Mouse (Mus musculus): ENCODE data around the gene Arfgap1.

Gene Arfgap1

DNA sequence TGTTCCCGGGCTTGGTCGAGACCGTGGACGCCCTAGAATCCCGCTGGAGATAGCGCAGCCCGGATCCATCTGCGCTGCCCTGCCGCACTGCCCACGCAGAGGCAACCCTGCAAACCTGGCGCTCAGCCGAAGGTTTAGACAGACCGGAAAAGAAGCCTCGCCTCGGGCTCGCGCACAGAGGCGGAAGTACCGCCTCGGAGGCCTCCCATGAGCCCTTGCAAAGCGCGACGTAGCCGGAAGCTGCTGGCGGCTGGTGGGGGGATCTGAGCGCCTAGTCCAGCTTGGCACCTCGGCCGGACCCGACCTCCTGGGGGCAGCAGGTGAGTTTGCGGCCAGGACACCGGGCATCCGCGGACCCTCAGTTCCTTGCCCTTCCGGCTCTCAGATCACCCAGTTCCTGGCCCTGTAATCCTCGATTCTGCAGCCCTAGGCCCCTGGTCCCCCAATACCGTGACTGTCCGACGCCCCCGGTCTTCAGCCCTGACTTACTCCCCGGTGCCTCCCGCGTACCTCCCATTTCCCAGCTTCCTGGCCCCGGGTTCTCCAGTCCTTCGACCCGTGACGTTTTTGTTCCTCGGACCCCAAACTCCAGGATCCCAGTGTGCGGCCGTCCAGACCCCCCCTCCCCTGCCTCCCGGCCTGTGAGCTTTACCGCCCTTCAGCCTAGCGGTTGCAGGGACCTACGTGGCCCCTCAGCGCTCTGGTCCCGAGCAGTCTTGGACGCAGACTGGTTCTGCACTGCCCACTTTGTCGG is at the start of gene Arfgap1:
Gene Arfgap1, plus strand, starts transcription at position 216 of the 754 bp plus-strand sequence.
- peak; percentile 95 for DNase-seq

GRCm38 (mm10) chr2:180919913-180920809 is 46.9 kb upstream of the Arfgap1 start:
- peak; percentile 58 for DNase-seq

- DNase-seq = peak; percentile 99
Observed at GRCm38 (mm10) chr2:180920810-180921400, 46.1 kb upstream of the Arfgap1 start, which contains the start of gene Ythdf1. Gene Ythdf1, minus strand, starts transcription at chr2:180920949.

DNA sequence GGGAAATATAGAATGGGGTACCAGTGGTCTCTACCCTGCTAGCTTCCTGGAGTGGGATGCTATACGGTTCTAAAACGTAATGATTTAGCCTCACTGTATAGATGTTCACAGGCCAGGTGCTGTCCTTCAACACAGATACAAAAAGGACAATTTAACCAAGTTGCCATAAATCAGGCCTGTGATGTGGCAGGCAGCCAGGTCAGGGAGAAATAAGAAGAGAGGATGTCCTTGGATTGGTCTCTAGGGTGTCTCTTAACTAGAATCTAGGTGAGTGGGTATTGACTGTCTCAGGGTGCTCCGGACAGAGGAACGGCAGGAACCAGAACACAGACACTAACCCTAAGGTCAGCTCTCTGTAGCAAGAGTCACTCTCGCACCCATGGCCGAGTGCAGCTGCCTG is 44.3 kb upstream of the Arfgap1 start:
- DNase-seq = no peak

DNA sequence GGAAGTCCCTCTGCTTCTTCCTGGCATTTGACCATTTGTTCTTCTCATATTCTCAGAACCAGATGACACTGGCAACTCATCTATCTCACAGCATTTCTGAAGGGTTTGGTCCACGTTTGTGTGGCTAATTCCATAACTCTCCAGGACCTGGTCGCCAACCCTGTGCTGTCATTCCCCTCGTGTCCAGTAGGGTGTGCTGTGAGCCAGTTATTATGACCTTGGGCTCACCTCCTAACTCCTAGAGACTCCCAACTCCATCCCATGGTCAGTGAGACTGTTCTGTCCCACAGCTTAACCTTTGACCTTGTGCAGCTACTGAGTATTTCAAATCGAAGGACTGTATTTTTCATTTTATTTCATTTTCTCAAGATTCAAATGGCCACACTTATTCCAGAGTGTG is 41.8 kb upstream of the Arfgap1 start:
- DNase-seq = peak; percentile 83

DNA sequence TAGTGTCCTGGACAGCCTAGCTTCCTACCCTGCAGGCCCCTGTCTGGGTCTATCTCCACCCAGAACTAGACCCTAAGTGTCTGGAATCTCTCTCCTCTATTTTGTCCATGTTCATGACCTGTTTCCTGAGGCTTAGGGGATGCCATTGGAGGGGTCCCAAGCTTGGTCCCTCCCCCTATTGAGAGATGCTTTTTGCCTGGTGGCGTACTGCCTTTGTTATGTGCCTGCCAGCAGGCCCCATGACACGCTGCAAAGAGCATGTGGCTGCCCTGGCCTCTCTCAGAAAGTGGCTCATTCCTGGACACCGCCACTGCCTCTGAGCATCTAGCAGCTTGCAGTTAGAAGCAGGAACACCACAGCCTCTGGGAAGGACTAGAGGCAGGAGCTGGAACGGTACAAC is 38.3 kb upstream of the Arfgap1 start, which contains the start of gene Birc7:
Gene Birc7, plus strand, starts transcription at position 301 of the 400 bp plus-strand sequence.
- DNase-seq = no peak

- DNase-seq = no peak
Observed at GRCm38 (mm10) chr2:180932418-180932817, 34.6 kb upstream of the Arfgap1 start.

DNA sequence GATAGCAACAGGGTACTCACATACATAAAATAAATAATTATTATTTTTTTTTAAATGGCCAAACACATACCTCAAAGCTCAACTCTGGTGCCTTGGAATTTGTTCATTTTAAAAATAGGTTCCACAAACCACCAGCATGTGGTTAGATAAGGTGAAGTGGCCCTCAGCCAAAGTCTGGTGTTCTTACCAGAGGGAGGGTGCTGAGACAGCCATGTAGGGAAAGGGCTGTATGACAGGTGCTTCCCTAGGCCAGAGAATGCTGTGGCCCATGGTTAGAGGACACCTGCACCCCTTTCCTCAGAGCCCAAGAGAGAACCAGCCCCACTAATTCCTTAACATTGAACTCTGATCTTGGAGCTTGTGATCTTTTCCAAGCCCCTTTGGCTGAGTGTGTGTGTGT is 26.8 kb upstream of the Arfgap1 start:
- DNase-seq = no peak

DNA sequence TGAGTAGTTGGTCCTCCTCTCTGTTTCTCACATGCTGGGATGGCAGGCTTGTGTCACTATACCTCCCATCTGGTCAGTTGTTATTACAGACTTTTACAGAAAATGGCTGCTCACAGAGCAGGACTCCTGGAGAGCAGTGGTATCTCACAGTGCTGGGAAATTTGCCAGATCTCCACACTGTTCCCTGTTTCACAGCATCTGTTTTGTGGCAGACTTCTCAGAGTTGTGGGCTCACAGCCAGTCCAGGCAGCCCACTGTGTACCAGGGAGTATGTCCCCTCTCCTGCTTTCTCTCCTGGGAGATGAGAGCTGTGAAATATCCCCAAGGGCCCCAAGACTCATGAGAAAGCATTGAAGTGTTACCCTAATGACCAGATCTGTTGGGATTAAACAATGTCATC is 25.2 kb upstream of the Arfgap1 start:
- no peak for DNase-seq

DNA sequence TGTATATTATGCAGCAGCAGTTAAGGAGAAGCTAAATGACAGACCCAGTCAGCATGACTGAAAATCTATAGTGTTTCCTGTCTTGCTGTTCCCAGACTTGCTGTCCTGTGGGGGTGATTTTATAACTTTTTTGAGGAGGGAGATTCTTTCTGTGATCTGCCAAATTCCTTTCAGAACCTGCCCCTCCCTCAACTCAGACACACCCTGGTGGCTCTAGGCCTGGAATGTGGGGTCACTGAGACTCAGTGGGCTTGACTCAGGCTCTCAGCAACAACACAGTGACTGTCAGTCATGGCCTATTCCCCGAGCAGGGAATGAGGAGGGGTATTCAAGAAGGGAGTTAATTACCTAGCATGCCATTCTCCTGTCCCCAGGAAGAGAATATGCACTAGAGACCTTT is 17.1 kb upstream of the Arfgap1 start:
- no peak for DNase-seq

DNA sequence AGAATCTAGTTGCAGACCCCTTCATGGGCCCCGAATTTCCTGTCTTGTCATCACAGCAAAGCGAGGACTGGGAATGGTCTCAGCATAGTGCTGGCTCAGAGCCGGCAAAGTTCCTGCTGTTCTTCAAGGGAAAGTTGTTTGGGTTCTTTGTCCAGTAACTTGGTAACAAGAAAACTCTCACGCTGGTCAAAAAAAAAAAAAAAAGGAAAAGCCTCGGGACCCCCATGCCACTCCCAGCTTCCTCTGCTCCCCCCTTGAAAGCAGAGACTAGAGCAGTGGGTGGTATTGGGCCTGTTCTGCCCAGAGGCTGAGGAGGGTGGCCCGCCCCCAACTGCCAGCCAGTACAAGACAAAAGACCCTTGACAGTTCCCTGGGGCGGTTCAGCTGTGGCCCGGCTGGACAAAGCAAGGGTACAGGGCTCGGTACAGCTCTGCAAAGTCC is 14.3 kb upstream of the Arfgap1 start:
- peak; percentile 40 for DNase-seq

DNA sequence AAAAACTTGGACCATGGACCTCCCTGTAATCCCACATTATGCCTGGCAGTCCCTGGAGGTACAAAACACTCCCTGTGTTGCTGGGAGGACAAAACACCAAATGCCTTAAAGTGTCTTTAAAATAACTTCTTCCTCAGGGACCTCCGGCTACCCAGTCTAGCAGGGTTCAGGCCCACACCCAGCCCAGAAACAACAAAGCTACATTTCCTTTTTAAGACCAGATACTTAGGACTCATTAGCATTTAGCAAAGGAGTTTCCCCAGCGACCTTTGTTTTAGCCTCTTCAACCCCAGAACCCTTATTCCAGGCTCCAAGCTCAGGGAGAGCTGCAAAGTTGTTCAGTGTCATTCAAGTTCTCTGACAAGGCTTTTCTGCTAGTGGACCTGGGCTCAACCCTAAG is 13.4 kb upstream of the Arfgap1 start:
- no peak for DNase-seq

DNA sequence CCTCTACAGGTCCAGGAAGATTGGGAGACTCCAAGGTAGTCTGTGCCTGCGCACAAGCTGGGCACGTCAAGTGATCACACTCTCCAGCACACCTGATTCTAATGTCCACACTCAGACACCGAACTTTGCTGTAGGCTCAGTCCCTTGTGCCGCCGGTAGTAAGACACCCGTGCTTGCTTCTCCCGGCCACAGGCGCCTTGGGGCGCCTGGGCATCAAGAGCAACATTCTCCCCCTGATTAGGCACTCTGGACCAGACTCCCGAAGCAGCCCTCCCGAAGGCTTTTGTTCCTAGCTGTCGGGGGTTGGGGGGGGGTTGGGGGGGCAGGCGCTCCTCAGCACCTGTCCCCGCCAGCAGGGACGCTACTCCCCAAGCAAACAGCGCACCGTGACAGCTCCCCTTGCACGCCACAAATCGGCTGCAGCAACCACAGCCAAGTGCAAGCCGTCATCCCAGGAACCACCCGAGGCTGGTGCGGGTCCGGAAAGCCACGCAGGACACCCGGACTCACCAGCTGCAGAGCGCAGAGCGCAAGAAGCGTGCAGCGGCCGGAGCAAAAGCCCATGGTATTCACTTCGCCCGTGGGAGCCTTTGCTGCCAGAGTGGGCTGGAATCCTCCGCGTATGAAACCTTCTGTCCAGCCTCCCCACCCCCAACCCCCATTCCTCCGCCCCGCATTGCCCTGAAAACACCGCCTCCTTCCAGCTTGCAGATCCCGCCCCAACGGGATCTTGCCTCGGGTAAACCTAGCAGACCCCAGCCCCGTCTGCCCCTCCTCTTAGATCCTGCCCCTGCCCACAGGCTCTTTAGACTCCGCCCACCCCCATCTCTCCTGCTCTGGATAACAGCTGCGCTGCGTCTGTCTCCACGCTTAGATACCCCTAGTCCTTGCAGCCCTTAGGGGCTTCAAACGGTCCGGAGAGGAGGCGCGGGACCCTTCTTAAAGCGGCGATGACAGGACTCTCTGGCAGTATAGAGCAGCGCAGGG is 12.7 kb upstream of the Arfgap1 start, which contains the start of gene Nkain4:
Gene Nkain4, minus strand, starts transcription at position 639 of the 987 bp plus-strand sequence.
- peak; percentile 78 for DNase-seq

GRCm38 (mm10) chr2:180959605-180960004 is 7.4 kb upstream of the Arfgap1 start:
- no peak for DNase-seq

GRCm38 (mm10) chr2:180960187-180960586 is 6.8 kb upstream of the Arfgap1 start:
- DNase-seq = no peak

DNA sequence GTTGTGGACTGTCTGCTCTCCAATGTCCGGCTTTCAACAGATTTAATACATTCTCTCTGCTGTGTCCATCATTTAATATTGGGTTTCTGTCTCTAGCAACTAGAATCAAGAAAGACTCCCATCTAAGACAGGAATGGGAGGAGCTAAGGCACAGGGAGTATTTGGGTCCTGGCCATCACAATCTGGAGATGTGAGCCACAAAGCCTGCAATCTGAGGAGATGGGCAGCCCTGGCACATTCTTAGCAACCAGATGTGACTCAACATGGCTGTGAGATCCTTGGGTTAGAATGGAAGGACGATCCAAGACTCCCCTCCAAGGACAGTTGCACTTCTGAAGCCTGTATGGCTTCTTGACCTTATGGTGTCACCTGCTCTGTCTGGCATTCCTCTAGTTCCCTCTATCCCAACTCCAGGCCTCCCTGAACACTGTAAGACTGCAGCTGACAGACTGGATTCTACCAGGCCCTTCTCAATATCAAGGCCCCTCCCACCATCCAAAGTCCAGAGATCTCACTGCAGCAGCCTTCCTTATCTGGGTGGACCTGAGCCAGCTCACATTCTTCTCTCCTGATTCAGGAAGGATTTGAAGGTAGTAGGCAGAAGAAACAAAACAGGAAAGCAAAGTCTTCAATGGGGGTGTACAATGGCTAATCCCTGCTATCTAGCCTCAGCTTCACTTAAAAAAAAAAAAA is 4.3 kb upstream of the Arfgap1 start:
- peak; percentile 28 for DNase-seq

DNA sequence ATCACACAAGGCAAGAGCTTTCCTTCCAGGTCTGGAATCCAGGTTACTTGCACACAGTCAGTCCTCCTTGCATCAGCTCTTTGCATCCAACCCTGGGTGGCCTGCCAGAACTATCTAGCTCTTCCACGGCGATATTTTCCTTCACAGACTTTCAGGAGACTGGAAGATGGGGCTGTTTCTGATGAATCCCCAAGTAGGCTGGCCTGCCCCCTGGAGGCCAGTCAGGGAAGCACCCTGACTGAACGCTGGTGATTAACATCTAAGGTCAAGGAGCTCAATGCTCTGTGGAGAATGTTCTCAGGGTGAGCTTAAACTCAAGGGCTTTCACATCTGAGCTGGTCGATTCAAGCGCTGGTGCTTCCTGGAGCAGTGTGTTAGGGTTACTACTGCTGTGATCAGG is 3.1 kb upstream of the Arfgap1 start:
- DNase-seq = peak; percentile 86

DNA sequence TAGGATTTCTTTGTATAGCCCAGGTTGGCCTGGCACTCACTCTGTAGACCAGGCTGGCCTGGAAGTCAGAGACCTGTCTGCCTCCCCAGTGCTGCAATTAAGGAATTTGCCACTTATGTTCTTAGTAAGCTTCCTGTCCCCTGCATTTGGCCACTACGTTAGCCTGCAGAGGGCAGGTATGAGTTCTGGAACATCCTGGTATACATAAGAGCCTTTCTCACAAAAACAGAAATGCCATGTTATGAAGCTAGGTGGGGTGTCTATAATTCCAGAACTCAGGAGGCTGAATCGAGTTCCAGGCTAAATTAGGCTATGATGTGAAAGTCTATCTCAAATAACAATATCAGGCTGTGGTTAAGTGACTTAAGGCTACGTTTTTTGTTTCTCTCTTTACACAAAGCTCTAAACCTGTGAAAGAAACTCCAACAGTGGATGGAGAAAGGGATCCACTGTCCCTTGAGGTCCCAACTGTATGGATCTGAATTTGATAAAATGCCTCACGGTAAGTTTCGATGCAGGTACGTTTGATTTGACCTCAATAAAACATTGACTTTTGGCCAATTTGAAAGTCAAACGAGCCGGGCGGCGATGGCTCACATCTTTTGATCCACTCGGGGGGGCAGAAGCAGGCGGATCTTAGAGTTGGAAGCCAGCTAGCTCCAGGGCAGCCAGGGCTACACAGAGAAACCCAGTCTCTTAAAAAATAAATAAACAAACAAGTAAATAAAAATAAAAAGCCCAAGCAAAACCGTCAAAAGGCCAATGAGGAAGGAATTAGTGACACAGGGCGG is 738 bp upstream of the Arfgap1 start:
- DNase-seq = peak; percentile 40

GRCm38 (mm10) chr2:180981133-180981532 is 14.1 kb downstream of the Arfgap1 start:
- peak; percentile 45 for DNase-seq

DNA sequence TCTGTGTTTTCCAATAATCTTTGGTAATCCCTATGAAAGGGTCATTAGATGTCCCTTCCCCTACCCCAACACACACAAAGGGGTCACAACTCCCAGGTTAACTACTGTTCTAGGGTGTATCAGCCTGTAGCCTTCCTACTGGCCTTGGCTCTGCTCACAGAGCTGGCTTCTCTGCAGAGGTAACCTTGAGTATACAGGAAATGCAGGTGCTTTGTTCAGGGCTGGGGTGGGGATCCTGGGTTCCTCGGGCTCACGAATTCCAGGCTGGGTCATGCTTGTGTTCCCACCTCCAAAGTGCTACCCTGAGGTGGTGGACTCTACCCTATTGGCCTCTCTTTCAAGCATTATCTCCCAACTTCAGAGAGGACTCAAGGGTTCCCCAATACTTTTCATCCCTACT is 18.6 kb downstream of the Arfgap1 start:
- DNase-seq = no peak
